Mouse (Mus musculus) heart, embryonic 16.5 days (tissue): ENCODE measurements at regions not wholly inside any gene's neighbourhood (a gene's known extent, or its start where the extent isn't known, plus 50 kb on each side); places are given as distances from the start of the nearest gene placed in this dataset.

Source experiments
- ATAC-seq: fragments of 200-750 bp; cut with Nextera tagmentation; replicated peaks from 2 replicates; pipeline ENCODE4 v1.8.0; 2017; ENCODE audit warnings: moderate number of reproducible peaks; ENCODE audit not compliant: insufficient read depth, low FRiP score; ENCODE audit errors: extremely low read depth
- H3K27ac ChIP-seq: fragments of 300-500 bp; sonication (generic); 2 replicates; pipeline ENCODE4 v1.5.1; 2014; ENCODE audit warnings: mild to moderate bottlenecking, low read length, control low read depth, moderate library complexity
- H3K27me3 ChIP-seq: fragments of 300-500 bp; sonication (generic); 2 replicates; pipeline ENCODE4 v1.6.1; 2014; ENCODE audit warnings: low read length, mixed read lengths; ENCODE audit not compliant: control insufficient read depth, insufficient read depth
- H3K36me3 ChIP-seq: fragments of 300-500 bp; sonication (generic); 2 replicates; pipeline ENCODE4 v1.6.1; 2014; ENCODE audit not compliant: control insufficient read depth, insufficient read depth
- H3K4me1 ChIP-seq: fragments of 300-500 bp; sonication (generic); 2 replicates; pipeline ENCODE4 v1.6.1; 2014; ENCODE audit warnings: low read length, mixed read lengths; ENCODE audit not compliant: control insufficient read depth, insufficient read depth
- H3K4me2 ChIP-seq: fragments of 300-500 bp; sonication (generic); 2 replicates; pipeline ENCODE4 v1.6.1; 2014; ENCODE audit warnings: low read depth, mild to moderate bottlenecking, control low read depth, low read length
- H3K4me3 ChIP-seq: fragments of 300-500 bp; sonication (generic); 2 replicates; pipeline ENCODE4 v1.5.1; 2014; ENCODE audit warnings: mild to moderate bottlenecking, control low read depth, low read length
- H3K9ac ChIP-seq: fragments of 300-500 bp; sonication (generic); 2 replicates; pipeline ENCODE4 v1.6.1; 2014; ENCODE audit warnings: low read length, control low read depth
- H3K9me3 ChIP-seq: fragments of 300-500 bp; sonication (generic); replicated peaks from 2 replicates; pipeline ENCODE4 v1.6.1; 2016; ENCODE audit warnings: low read length; ENCODE audit not compliant: control insufficient read depth
- WGBS: fragments of 180-500 bp; shearing (Covaris S2); extraction: QIAGEN DNeasy Blood & Tissue Kit; methylation state at CpG from one replicate; pipeline ENCODE4 v1.1.7; 2014; 5-methylcytosine and 5-hydroxymethylcytosine counted together

DNA sequence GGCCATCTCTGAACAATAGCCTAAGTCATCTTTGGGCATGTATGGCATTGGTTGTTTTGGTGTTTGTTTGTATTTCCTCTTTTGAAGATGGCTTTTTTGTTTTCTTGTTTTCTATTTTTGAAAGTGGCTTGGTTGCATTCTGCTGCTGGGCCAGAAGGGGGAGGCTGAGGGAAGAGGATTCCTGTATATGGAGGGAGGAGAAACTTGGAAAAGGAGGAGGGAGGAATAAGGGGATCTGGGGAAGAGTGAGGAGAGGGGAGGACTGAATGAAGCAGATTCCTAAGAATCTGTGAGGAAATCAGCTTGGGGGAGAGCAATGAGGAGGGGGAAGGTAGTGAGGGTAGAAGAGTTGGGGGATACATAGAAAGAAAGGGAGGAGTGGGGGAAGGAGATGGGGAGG is 290.0 kb upstream of the Zfp703 start:
- Histone ChIP-seq H3K4me1 (no peaks in the 10 kb centered on the region), H3K9me3 (no peaks in the 10 kb centered on the region), H3K36me3 (no peaks in the 10 kb centered on the region), H3K9ac (no peak overlapping the region), H3K27me3 (peaks cover 5% of the 10 kb centered on the region; the same call in 1 of the 2 replicates), H3K4me2 (no peak overlapping the region), H3K4me3 (no peak overlapping the region), H3K27ac (no peak overlapping the region)
- ATAC-seq: no peak

DNA sequence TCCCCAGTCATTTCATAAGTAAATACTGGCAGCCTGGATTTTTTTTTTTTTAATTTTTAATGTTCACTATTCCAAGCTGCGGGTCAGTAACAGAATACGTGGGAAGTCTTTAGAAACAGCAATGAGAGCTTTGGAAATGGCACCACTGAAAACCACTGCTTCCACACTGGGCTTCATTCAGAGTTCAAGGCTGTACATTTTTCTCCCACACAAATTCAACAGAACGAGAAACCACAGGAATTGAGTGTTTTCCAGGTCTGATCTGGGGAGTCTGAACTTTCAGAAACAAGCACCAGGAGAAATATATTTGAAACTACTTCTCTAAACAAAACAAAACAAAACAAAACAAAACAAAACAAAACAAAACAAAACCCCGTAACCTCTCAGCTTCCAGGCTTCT is 289.1 kb upstream of the Zfp703 start:
- Histone ChIP-seq H3K4me1 (no peaks in the 10 kb centered on the region), H3K27ac (no peak overlapping the region), H3K9ac (no peak overlapping the region), H3K27me3 (peaks cover 5% of the 10 kb centered on the region; the same call in 1 of the 2 replicates), H3K4me2 (no peak overlapping the region), H3K4me3 (no peak overlapping the region), H3K36me3 (no peaks in the 10 kb centered on the region), H3K9me3 (no peaks in the 10 kb centered on the region)
- no peak for ATAC-seq
- 64% methylated on average over 4 of the region's 4 CpGs for WGBS

- 84% methylated on average over 5 of the region's 5 CpGs for WGBS
- Histone ChIP-seq H3K36me3 (no peaks in the 10 kb centered on the region), H3K27me3 (peaks cover 5% of the 10 kb centered on the region; the same call in 1 of the 2 replicates), H3K27ac (no peak overlapping the region), H3K9me3 (no peaks in the 10 kb centered on the region), H3K4me1 (no peaks in the 10 kb centered on the region), H3K9ac (no peak overlapping the region), H3K4me2 (no peak overlapping the region), H3K4me3 (no peak overlapping the region)
- ATAC-seq: no peak
Observed at GRCm38 (mm10) chr8:26688745-26689478, 288.2 kb upstream of the Zfp703 start.

- WGBS: 47% methylated on average over 10 of the region's 10 CpGs
- H3K27me3 ChIP-seq: peaks cover 5% of the 10 kb centered on the region; the same call in 1 of the 2 replicates
- ATAC-seq: 0 out of 2 replicates have a peak, but pooled peaks have one; percentile 32
- no peak overlapping the region for H3K27ac ChIP-seq
- H3K9ac ChIP-seq: no peak overlapping the region
- H3K9me3 ChIP-seq: no peaks in the 10 kb centered on the region
- no peaks in the 10 kb centered on the region for H3K4me1 ChIP-seq
- H3K4me2 ChIP-seq: no peak overlapping the region
- no peaks in the 10 kb centered on the region for H3K36me3 ChIP-seq
- no peak overlapping the region for H3K4me3 ChIP-seq
Observed at GRCm38 (mm10) chr8:26689479-26690177, 287.5 kb upstream of the Zfp703 start.

GRCm38 (mm10) chr8:26690178-26690735 is 286.9 kb upstream of the Zfp703 start:
- WGBS: 64% methylated on average over 6 of the region's 6 CpGs

DNA sequence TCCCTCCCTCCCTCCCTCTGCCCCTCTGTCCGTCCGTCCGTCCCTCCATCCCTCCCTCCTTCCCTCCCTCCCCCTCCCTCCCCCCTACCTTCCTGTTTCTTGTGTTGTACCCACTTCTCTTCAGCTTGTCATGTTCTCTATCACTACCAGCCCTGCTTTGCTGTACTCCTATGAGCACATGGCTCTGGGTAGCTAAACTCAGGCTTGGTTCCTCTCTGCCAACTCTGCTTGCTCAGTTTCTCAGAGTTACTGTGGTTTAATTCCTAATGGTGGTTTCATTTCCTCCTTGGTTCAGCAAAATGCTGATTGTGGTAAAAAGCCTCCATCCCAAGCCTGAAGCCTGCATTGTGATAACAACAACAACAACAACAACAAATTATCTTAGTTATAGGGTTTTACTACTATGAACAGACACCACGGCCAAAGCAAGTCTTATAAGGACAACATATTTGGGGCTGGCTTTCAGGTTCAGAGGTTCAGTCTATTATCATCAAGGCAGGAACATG is 279.5 kb upstream of the Zfp703 start:
- no peaks in the 10 kb centered on the region for H3K36me3 ChIP-seq
- 87% methylated on average over 1 of the region's 4 CpGs for WGBS
- no peak overlapping the region for H3K4me3 ChIP-seq
- H3K27ac ChIP-seq: no peak overlapping the region
- H3K4me1 ChIP-seq: no peaks in the 10 kb centered on the region
- H3K9ac ChIP-seq: no peak overlapping the region
- ATAC-seq: no peak
- H3K9me3 ChIP-seq: no peaks in the 10 kb centered on the region
- no peak overlapping the region for H3K4me2 ChIP-seq
- no peaks in the 10 kb centered on the region for H3K27me3 ChIP-seq

More at GRCm38 (mm10) chr8:26690178-26690735, 286.9 kb upstream of the Zfp703 start:
- no peak for ATAC-seq
- no peaks in the 10 kb centered on the region for H3K9me3 ChIP-seq
- H3K4me3 ChIP-seq: no peak overlapping the region
- no peaks in the 10 kb centered on the region for H3K4me1 ChIP-seq
- H3K27ac ChIP-seq: no peak overlapping the region
- no peaks in the 10 kb centered on the region for H3K36me3 ChIP-seq
- H3K4me2 ChIP-seq: no peak overlapping the region
- H3K27me3 ChIP-seq: peaks cover 5% of the 10 kb centered on the region; the same call in 1 of the 2 replicates
- H3K9ac ChIP-seq: no peak overlapping the region

DNA sequence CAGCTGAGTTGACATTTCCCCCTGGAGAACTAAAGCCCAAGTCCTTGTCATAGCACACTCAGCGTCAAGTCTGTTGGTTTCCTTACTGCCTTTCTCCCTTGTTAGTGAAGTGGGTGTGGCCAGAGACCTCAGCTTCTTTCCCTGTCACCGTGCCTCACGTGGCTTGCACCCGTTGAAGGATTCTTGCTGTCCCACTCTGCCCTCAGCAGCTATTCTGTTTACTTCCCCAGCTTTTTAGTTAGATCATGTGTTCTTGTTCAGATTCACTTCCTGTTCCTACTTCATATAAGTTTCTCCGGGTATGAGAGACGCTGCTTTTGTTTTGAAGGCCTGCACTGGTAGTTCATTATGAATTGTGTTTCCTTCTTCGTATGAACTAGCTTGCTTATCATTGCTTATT is 278.5 kb upstream of the Zfp703 start:
- H3K27ac ChIP-seq: no peak overlapping the region
- ATAC-seq: no peak
- WGBS: 41% methylated on average over 7 of the region's 7 CpGs

DNA sequence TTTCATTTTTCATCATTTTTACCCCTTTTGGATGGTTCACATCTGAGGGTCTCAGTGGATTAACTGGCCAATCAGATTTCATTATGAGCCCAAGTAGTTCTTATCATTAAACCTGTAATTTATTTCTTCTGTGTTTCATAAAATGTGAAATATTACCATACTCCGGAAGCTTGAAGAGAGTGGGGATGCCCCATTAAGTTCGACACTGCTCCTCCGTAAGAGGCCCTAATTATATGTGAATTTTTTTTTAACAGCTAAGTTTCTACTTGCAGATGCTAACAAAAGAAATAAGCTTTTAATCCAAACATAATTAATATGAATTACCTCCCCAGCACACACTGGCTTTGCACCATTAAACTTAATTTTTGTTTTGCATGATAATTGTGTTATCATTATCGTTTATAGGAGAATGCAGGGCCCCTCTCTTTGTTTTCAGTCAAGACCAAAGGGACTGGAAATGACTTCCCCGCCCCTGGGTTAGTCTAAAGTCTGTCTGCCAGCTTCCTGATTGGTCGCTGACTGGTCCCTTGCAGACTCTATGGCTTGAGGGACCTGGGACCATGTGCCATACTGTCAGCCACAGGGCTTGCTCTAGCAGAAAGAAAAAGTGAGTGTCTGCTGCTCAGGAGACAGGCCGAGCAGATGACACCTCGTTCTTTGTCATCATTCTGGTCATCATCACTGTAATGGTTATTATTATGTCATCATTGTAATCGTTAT is 270.9 kb upstream of the Zfp703 start:
- Histone ChIP-seq H3K4me1 (no peaks in the 10 kb centered on the region), H3K4me2 (no peak overlapping the region), H3K36me3 (no peaks in the 10 kb centered on the region), H3K9ac (no peak overlapping the region), H3K27me3 (peaks cover 14% of the 10 kb centered on the region; the same call in 1 of the 2 replicates), H3K9me3 (no peaks in the 10 kb centered on the region), H3K4me3 (no peak overlapping the region), H3K27ac (no peak overlapping the region)
- WGBS: 68% methylated on average over 9 of the region's 9 CpGs
- ATAC-seq: no peak

More for the DNA sequence above, 278.5 kb upstream of the Zfp703 start:
- Histone ChIP-seq H3K36me3 (no peaks in the 10 kb centered on the region), H3K9ac (no peak overlapping the region), H3K9me3 (no peaks in the 10 kb centered on the region), H3K27me3 (no peaks in the 10 kb centered on the region), H3K4me1 (no peaks in the 10 kb centered on the region), H3K4me2 (no peak overlapping the region), H3K4me3 (no peak overlapping the region)
